Mouse (Mus musculus): ENCODE measurements around the gene 4930402K13Rik.
"Not testable (repeated sequence)": the region's sequence is repeated elsewhere in the genome, so short reads cannot be mapped to it uniquely, and the experiment has no call there.

4930402K13Rik gene

DNA sequence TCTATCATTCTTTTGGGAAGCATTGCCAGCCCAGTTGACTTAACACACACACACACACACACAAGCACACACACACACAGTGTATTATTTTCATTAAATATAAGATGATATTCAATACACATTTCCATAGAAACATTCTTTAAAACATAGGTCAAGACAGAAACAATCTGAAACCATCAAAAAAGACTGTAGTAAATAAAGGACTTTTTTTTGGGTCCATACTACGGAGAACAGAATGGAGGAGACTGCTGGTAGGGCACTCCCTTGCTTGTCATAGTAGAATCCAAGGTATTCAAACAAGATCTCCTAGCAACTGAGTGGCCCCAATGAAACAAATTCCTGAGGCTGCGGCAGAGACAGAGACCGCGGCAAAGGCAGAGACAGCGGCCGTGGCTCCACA, at the start of gene 4930402K13Rik:
Gene 4930402K13Rik (plus strand): TSS at position 301 of the 400 bp plus-strand sequence.
- ATAC-seq (ENCODE audit: low TSS enrichment), result no peak

DNA sequence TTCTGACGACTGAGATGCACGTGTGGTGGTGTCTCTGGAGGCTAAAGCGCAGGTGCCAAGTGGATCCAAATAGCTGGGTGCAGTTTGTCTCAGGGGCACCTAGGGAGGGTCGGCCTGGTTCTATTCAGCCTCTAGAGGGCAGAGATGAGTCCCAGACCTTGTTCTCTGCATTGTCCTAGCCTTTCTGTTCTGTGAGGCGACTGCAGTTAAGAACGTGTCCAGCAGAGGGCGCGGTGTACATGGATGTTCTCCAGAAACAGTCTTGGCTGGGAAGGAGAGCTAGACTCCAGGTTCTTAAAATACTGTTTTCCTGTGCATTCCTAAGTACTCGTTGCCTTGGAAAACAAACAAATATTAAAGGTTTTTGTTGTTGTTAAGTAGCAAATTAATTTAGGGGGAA, 43.4 kb upstream of the 4930402K13Rik start:
- peak; percentile 20; the same call in 1 of the 2 replicates for ATAC-seq (ENCODE audit: low TSS enrichment)

DNA sequence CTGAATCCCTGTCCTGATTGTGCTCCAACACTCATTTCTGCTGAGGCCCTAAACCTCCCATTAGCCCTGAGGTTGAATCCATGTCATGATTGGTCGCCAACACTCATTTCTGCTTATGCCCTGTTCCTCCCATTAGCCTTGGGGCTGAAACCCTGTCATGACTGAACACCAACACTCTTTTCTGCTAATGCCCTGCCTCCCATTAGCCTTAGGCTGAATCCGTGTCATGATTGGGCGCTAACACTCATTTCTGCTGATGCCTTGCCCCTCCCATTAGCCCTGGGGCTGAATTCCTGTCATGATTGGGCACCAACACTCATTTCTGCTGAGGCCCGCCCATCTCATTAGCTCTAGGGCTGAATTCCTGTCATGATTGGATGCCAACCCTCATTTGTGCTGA, 42.3 kb upstream of the 4930402K13Rik start:
- ATAC-seq (ENCODE audit: low TSS enrichment), result no peak

DNA sequence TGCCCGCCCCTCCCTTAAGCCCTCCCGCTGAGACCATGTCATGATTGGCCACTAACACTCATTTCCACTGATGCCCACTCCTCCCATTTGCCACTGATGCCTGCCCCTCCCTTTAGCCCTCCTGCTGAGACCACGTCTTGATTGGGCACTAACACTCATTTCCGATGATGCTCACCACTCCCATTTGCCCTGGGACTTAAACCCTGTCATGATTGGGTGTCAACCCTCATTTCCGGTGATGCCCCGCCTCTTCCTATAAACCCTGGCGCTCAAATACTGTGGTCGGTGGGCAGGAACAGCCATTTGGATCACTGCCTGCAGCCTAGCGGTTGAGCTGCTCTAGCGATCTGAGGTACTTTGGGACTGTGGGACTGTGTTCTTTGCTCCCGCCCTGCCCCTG, 41.6 kb upstream of the 4930402K13Rik start, which contains the start of gene Fthl17f:
Gene Fthl17f (plus strand): TSS at position 301 of the 400 bp plus-strand sequence.
- ATAC-seq (ENCODE audit: low TSS enrichment), result not testable (repeated sequence)

DNA sequence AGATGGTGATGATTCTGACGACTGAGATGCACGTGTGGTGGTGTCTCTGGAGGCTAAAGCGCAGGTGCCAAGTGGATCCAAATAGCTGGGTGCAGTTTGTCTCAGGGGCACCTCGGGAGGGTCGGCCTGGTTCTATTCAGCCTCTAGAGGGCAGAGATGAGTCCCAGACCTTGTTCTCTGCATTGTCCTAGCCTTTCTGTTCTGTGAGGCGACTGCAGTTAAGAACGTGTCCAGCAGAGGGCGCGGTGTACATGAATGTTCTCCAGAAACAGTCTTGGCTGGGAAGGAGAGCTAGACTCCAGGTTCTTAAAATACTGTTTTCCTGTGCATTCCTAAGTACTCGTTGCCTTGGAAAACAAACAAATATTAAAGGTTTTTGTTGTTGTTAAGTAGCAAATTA, 26.7 kb upstream of the 4930402K13Rik start:
- peak; percentile 65; the same call in 1 of the 2 replicates for ATAC-seq (ENCODE audit: low TSS enrichment)

DNA sequence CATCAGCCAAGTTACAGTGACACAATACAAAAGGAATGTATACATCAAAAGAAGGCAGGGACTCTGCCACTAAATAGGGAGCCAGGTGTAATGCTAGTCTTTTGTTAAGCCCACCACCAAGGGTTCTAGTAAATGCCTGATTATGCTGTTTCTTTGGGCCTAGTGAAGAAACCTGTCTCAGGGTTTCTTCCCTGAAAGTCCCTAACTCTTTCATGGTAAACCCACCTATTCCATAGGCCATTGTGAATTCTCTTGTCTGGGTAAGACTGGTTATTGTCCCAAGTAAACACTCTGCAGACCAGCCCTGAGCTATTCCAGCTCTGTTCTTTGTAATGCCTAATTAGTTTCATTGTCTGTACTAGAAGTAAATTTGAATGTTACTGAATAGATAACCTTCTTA, 9.3 kb upstream of the 4930402K13Rik start:
- not testable (repeated sequence) for ATAC-seq (ENCODE audit: low TSS enrichment)

DNA sequence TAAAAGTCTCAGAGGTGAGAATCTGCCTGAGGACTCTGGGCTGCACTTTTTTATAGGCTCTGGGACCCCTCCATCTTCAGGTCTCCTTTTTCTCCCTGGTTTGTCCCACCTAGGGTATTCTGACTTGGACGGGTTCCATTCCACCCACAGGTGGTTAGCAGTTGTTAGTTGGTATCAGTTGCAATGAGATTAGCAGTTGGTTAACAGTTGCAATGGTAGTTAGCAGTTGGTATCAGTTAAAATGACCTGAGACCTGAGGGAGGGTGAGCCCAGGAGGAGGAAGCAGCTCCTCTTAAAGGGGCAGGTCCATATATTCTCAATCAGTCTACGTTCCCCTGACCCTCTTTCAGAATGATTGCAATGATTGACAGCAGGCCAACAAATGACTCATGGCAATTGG, 6.0 kb downstream of the 4930402K13Rik start:
- ATAC-seq (ENCODE audit: low TSS enrichment), result no peak

DNA sequence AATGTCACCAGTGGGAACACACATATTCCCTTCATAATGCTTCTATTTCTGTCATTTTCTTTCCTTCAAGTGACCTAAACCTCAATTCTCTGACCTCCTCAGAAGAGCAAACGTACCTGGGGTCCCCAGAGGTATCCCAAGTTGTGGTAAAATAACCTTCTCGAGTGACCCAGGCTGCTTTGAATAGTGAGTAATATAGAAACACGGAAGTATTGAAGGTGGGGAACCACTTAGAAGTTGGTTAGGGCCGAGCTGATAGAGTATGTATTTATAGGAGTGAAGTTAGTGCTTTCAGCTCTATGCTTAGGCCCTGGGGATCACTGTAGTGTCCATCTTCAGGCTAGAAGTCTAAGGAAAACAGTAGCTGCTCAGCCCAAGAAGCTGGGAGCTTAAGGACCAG, 20.6 kb downstream of the 4930402K13Rik start:
- ATAC-seq (ENCODE audit: low TSS enrichment), result no peak

DNA sequence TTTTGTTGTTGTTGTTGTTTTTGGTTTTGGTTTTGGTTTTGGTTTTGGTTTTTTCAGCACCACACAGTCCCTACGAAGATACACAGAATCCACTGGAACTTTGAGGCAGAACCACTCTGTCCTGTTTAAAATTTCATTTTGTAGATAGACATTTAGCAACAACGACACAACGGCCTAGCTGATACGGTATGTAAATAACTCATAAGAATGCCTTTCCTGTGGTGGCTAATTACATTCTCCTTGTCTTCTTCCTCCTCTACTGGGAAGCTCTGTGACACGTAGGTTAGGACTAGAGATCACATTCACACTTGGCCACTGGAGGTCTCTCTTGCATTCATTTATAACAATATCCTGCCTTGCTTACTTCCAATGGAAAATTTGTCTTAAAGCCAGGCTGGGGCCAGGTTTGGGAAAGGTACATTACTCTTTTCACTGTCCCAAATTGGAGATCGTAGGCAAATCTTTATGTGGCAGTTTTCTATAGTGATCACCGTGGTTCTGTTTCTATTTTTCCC, 24.0 kb downstream of the 4930402K13Rik start:
- ATAC-seq (ENCODE audit: low TSS enrichment), result peak; percentile 84

DNA sequence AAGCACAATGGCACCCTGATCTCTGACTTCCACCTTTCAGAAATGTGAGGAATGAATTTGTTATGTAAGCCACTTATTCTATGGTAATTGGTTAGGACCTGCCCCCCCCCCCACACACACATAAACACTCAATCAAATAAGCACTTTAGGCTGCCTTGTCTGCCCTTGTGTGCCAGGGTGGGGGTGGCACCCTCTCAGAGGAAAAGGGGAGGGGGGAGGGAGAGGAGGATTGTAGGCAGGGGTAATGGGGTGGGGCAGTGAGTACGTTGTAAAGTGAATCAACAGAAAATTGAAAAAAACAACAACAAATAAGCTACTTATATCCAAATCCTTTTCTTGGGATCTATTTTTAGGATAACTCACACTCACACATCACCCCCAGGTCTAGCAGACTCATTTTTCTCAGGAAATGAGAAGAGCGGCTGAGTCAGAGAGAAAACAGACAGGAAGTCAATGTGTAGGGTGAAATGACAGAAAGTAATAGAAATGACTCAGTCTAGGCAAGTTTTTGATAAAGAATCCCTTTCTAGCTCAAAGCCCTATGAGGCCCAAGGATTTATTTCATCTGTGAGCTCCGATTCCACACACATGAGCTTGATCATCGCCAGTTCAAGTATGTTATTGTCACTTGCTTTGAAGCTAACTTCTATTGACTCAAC, 35.1 kb downstream of the 4930402K13Rik start:
- ATAC-seq (ENCODE audit: low TSS enrichment), result no peak

DNA sequence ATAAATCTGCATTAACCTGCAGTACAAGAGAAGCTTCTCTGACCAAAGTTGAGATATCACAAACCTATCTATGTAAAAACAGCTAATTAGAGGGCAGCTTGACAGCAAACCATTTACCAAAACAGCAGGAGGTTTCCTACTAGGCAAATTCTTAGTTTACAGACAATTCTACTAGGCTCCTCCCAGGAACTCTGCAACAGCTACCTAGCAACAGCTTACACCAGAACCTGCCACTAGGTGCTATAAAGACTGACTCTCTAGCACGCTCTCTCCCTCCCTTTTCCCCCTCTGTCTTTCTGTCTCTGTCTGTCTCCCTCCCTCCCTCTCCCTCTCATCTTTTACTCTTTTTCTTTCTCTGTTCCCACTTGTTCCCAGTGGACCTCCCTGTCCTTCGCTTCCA, 38.3 kb downstream of the 4930402K13Rik start:
- no peak for ATAC-seq (ENCODE audit: low TSS enrichment)

All from frontal cortex, adult (tissue).